Mouse (Mus musculus): ENCODE results near the gene Olfr1373. TPM values are rescaled to one million over a fixed set of nuclear protein-coding genes. Genes with fewer than 3 reads are reported as not detected.

Olfr1373 gene
- total and polyA plus RNA-seq, 3 experiments = not detected

GRCm38 (mm10) chr11:52130451-52131068 is 14.8 kb downstream of the Olfr1373 start:
- Histone ChIP-seq H3K4me3 (ENCODE audit: control insufficient read depth in 1 of 2, insufficient read depth in 1 of 2, low read depth in 2 of 2, low read length in 2 of 2) (no peak overlapping the region), H3K4me1 (ENCODE audit: control insufficient read depth in 1 of 2, insufficient read depth in 2 of 2, low read length in 2 of 2) (0 out of 4 replicates have a peak, but pooled peaks cover 0 to 3% of the 10 kb centered on the region in 2 experiments), H3K27me3 (ENCODE audit: control insufficient read depth in 1 of 2, insufficient read depth in 2 of 2, low read length in 2 of 2) (no peaks in the 10 kb centered on the region), H3K27ac (ENCODE audit: control insufficient read depth, low read depth, low read length) (no peak overlapping the region), H3K79me2 (ENCODE audit: control insufficient read depth, insufficient read depth, low read length, poor library complexity) (no peaks in the 10 kb centered on the region), H3K36me3 (ENCODE audit: control insufficient read depth in 1 of 2, insufficient read depth in 2 of 2, low read length in 2 of 2) (no peaks in the 10 kb centered on the region), H3K9ac (ENCODE audit: control insufficient read depth, low read depth, low read length, poor library complexity, severe bottlenecking) (no peak overlapping the region), H3K9me3 (replicated peaks; ENCODE audit: insufficient read depth, low read length) (no peaks in the 10 kb centered on the region)
- TF ChIP-seq POLR2AphosphoS2 (IDR thresholded peaks at IDR 0.05; ENCODE audit: low read length) (no peak), ZC3H11A (IDR thresholded peaks at IDR 0.05; ENCODE audit: low read depth, low read length) (0 out of 2 replicates have a peak, but pooled peaks have one; percentile 19), SMC3 (IDR thresholded peaks at IDR 0.05; ENCODE audit: low read depth, low read length) (peak; percentile 54), BHLHE40 (IDR thresholded peaks at IDR 0.05; ENCODE audit: borderline replicate concordance, low read depth, low read length) (no peak), CHD2 (IDR thresholded peaks at IDR 0.05; ENCODE audit: low read length) (no peak), RAD21 (IDR thresholded peaks at IDR 0.05; ENCODE audit: low read depth, low read length) (peak; percentile 45), EP300 (IDR thresholded peaks at IDR 0.05; ENCODE audit: low read depth in 1 of 2, low read length in 2 of 2) (no peak), CTCF (IDR thresholded peaks at IDR 0.05 in 2 of 3, conservative IDR thresholded peaks at IDR 0.05 in 1 of 3; ENCODE audit: control insufficient read depth in 1 of 3, insufficient read depth in 1 of 3, low read depth in 2 of 3, low read length in 3 of 3, poor library complexity in 1 of 3, severe bottlenecking in 1 of 3) (peak; percentile 47 to 60 (median 59)), NELFE (IDR thresholded peaks at IDR 0.05; ENCODE audit: low read depth, low read length) (no peak), MYC (IDR thresholded peaks at IDR 0.05; ENCODE audit: low read depth, low read length) (0 out of 2 replicates have a peak, but pooled peaks have one; percentile 15)
- DNase-seq (ENCODE audit: low read depth, low spot score) = peak; percentile 55

GRCm38 (mm10) chr11:52129621-52130450 is 15.5 kb downstream of the Olfr1373 start:
- no peaks in the 10 kb centered on the region for H3K79me2 ChIP-seq (ENCODE audit: control insufficient read depth, insufficient read depth, low read length, poor library complexity)
- no peaks in the 10 kb centered on the region for H3K36me3 ChIP-seq (ENCODE audit: control insufficient read depth in 1 of 2, insufficient read depth in 2 of 2, low read length in 2 of 2)
- H3K9ac ChIP-seq (ENCODE audit: control insufficient read depth, low read depth, low read length, poor library complexity, severe bottlenecking) = no peak overlapping the region
- H3K27ac ChIP-seq (ENCODE audit: control insufficient read depth, low read depth, low read length) = no peak overlapping the region
- DNase-seq (ENCODE audit: low read depth, low spot score) = peak; percentile 20
- no peaks in the 10 kb centered on the region for H3K27me3 ChIP-seq (ENCODE audit: control insufficient read depth in 1 of 2, insufficient read depth in 2 of 2, low read length in 2 of 2)
- TF ChIP-seq EP300 (IDR thresholded peaks at IDR 0.05; ENCODE audit: low read depth in 1 of 2, low read length in 2 of 2) (no peak), MYC (IDR thresholded peaks at IDR 0.05; ENCODE audit: low read depth, low read length) (no peak), ZMIZ1 (IDR thresholded peaks at IDR 0.05; ENCODE audit: low read depth, low read length) (0 out of 2 replicates have a peak, but pooled peaks have one; percentile 68), JUND (IDR thresholded peaks at IDR 0.05; ENCODE audit: low read depth, low read length) (no peak), TAL1 (IDR thresholded peaks at IDR 0.05; ENCODE audit: low read length) (no peak), HCFC1 (IDR thresholded peaks at IDR 0.05; ENCODE audit: low read depth, low read length) (no peak), CHD2 (IDR thresholded peaks at IDR 0.05; ENCODE audit: low read length) (no peak), ETS1 (IDR thresholded peaks at IDR 0.05; ENCODE audit: low read depth, low read length) (no peak), UBTF (IDR thresholded peaks at IDR 0.05; ENCODE audit: borderline replicate concordance, insufficient read depth, low read depth, low read length) (no peak), MAX (IDR thresholded peaks at IDR 0.05; ENCODE audit: low read length) (no peak), USF2 (IDR thresholded peaks at IDR 0.05; ENCODE audit: borderline replicate concordance in 1 of 2, insufficient read depth in 1 of 2, low read depth in 1 of 2, low read length in 2 of 2) (0 out of 4 replicates have a peak, but pooled peaks of 1 of the 2 experiments have one; percentile 13), ELF1 (IDR thresholded peaks at IDR 0.05; ENCODE audit: low read depth, low read length) (no peak)
- no peak overlapping the region for H3K4me3 ChIP-seq (ENCODE audit: control insufficient read depth in 1 of 2, insufficient read depth in 1 of 2, low read depth in 2 of 2, low read length in 2 of 2)
- H3K9me3 ChIP-seq (replicated peaks; ENCODE audit: insufficient read depth, low read length) = no peaks in the 10 kb centered on the region
- 0 out of 4 replicates have a peak, but pooled peaks cover 0 to 3% of the 10 kb centered on the region in 2 experiments for H3K4me1 ChIP-seq (ENCODE audit: control insufficient read depth in 1 of 2, insufficient read depth in 2 of 2, low read length in 2 of 2)

Data from MEL (cell line).